In the genomic region with DNA sequence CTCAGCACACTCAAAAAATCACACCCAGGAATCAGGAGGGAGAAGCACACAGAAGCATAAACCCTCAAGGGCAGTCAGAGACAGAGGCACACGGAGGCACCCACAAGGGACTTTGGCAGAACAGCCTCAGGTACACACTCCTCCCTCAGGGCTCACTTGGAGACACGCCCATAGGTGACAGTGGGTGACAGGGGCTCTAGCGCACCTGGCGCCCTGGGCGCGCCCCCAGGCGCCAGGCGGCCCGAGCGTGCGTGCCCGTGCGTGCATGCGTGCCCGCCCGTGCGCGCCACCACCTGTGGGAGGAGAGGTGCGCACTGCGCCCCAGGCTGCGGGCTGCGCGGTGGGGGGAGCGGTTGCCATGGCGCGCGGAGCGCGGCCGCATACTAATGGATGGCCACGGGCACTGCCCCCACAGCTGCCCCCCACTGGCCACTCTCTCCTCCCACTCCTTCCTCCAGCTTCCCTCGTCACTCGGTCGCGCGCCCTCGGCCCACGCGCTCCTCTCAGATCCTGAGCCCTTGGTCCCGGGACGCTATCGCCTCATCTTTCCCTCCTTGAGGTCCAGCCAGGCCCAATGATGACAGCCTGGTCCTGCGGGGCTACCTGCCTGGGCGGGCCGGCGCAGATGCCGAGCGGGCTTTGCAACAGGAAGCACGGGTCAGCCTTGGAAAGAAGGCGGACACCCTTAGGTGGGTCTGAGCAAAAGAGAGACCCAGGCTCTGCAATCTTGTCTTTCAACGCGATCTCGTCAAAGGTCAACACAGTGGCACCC, we compare ENCODE assay signal across 8 mouse cellular contexts. TPM values are rescaled to one million over a fixed set of nuclear protein-coding genes. Genes with fewer than 3 reads are reported as not detected.
A peak's percentile ranks its signal among the peaks of the same experiment; 100 is the strongest.
DNase-seq lines count a peak whose midpoint lies in the region; ATAC-seq lines count a peak whose summit lies in the region.

No protein-coding gene starts in this region.

- peaks cover 57% of the 10 kb centered on the region for H3K4me1 ChIP-seq in heart, embryonic 11.5 days (ENCODE audit: control insufficient read depth, insufficient read depth, low read length)
- peaks cover 40% of the 10 kb centered on the region for H3K4me1 ChIP-seq in liver, embryonic 15.5 days (replicated peaks)

- peak; percentile 40 to 42 for DNase-seq in spleen, postnatal 36 days (ENCODE audit: low spot score in 2 of 2)
- no peak for DNase-seq in spleen, adult 12 weeks (ENCODE audit: low spot score)
- DNase-seq in cerebellum, adult 9-10 months: peak; percentile 73
- DNase-seq in kidney, adult 9 months: peak; percentile 72
- DNase-seq in ovary, postnatal 10 days (ENCODE audit: low spot score): peak; percentile 61
- no peak for DNase-seq in adipocyte (ENCODE audit: low spot score)

- peak; percentile 33 for ATAC-seq in heart, embryonic 11.5 days (replicated peaks; ENCODE audit: insufficient number of reproducible peaks, low FRiP score, low TSS enrichment)
- 0 out of 2 replicates have a peak, but pooled peaks have one; percentile 14 for ATAC-seq in liver, embryonic 15.5 days (ENCODE audit: insufficient read depth)

- H3K4me3 ChIP-seq in heart, embryonic 11.5 days (ENCODE audit: low read depth, low read length): peak overlapping the region; percentile 44
- peak overlapping the region; percentile 38 for H3K4me3 ChIP-seq in liver, embryonic 15.5 days (replicated peaks)

- no peaks in the 10 kb centered on the region; the same call in 1 of the 2 replicates for H3K36me3 ChIP-seq in heart, embryonic 11.5 days (ENCODE audit: control insufficient read depth, insufficient read depth, low read length)
- H3K36me3 ChIP-seq in liver, embryonic 15.5 days (replicated peaks): no peaks in the 10 kb centered on the region

- H3K27ac ChIP-seq in heart, embryonic 11.5 days (ENCODE audit: low read depth, low read length): peak overlapping the region; percentile 97
- no peak overlapping the region for H3K27ac ChIP-seq in liver, embryonic 15.5 days (replicated peaks)

- H3K9me3 ChIP-seq in heart, embryonic 11.5 days (replicated peaks; ENCODE audit: control insufficient read depth, low read length): no peaks in the 10 kb centered on the region
- H3K9me3 ChIP-seq in liver, embryonic 15.5 days (replicated peaks): no peaks in the 10 kb centered on the region

- 2% methylated on average over 32 of the region's 53 CpGs for WGBS in heart, embryonic 11.5 days (ENCODE audit: insufficient replicate concordance)
- 3% methylated on average over 53 of the region's 53 CpGs for WGBS in liver, embryonic 15.5 days (ENCODE audit: insufficient replicate concordance)

- peaks cover 3% of the 10 kb centered on the region; the same call in 1 of the 2 replicates for H3K27me3 ChIP-seq in heart, embryonic 11.5 days (ENCODE audit: control insufficient read depth, insufficient read depth, low read length)
- H3K27me3 ChIP-seq in liver, embryonic 15.5 days: peaks cover 43% of the 10 kb centered on the region

- H3K4me2 ChIP-seq in heart, embryonic 11.5 days: peak overlapping the region; percentile 78
- H3K4me2 ChIP-seq in liver, embryonic 15.5 days: peak overlapping the region; percentile 68

- peak overlapping the region; percentile 77 for H3K9ac ChIP-seq in heart, embryonic 11.5 days (ENCODE audit: low read depth, low read length)
- H3K9ac ChIP-seq in liver, embryonic 15.5 days: peak overlapping the region; percentile 15; the same call in 1 of the 2 replicates

RNA-seq across cellular contexts. Expression of gene Wasf2, which starts 45.1 kb away (rescaled TPM):
- polyA plus RNA-seq in heart, embryonic 11.5 days (2014; fragmentation: Nextera tagmentation; extraction: Ambion mirVana): 37.3 and 55.8 TPM in 2 replicates
- polyA plus RNA-seq in liver, embryonic 15.5 days (2015; fragmentation: Nextera tagmentation; extraction: Ambion mirVana): 44.0 and 52.0 TPM in 2 replicates

Comparison
In these comparisons a context has a peak if more than half of its experiments do, and no peak if none do; other contexts are left out.
1. DNase-seq: peak in spleen, postnatal 36 days (2 of 2), cerebellum, adult 9-10 months (single experiment), kidney, adult 9 months (single experiment) and ovary, postnatal 10 days (single experiment); none in spleen, adult 12 weeks (single experiment) and adipocyte (single experiment).